26 mouse cellular contexts compared by ENCODE assay signal in the genomic region with DNA sequence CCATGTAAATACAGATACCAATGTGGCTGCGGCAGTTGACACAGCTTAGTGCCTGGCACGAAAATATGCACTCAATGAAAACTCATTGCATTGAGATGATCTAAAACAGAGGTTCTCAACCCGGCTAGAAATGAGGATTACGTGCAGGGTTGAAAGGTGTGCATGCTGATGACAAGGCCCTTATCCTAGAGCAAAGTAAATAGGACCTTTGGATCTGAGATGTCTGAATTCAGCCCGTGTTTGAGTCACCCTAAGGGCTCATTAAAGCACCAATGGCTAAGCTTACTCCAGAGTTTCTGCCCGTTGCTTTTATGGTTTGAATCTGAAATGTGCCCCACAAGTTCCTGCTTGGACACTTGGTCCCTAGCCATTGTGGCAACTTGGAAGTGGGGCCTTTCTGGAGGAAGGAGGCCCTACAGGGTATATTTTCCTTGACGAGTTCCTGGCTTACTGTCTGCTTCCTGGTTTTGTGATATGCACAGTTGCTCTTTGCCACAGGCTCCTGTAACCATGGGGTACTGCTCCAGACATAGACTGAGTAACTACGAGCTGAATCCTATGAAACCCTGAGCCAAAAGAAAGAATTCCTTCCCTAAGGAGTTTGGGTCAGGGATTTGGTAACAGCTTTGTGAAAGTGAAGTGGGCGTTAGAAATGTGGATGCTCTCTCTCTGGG.
DNase-seq lines count a peak whose midpoint lies in the region; ATAC-seq and TF ChIP-seq lines count a peak whose summit lies in the region.
"Had no signal": no experiment of that assay in that cellular context is flagged by ENCODE, and none has a peak within 500 bp of the region (broad histone marks: within the 10 kb centered on the region; RNA-seq: fewer than 3 reads in every experiment).

No protein-coding gene starts in this region.

- H3K9ac ChIP-seq in liver, postnatal 0 days (replicated peaks), result no peak overlapping the region
- H3K9ac ChIP-seq in liver, embryonic 12.5 days, result no peak overlapping the region
- H3K9ac ChIP-seq in intestine, postnatal 0 days (ENCODE audit: low read depth, low read length), result no peak overlapping the region
- H3K9ac ChIP-seq: embryonic facial prominence, embryonic 12.5 days; embryonic facial prominence, embryonic 15.5 days; forebrain, postnatal 0 days; heart, embryonic 12.5 days; heart, embryonic 15.5 days; hindbrain, embryonic 14.5 days had no signal

- no peak overlapping the region for H3K4me2 ChIP-seq in liver, postnatal 0 days (ENCODE audit: low read depth, low read length)
- no peak overlapping the region for H3K4me2 ChIP-seq in liver, embryonic 12.5 days
- H3K4me2 ChIP-seq in intestine, postnatal 0 days (replicated peaks; ENCODE audit: low read depth), result no peak overlapping the region
- H3K4me2 ChIP-seq: embryonic facial prominence, embryonic 12.5 days; embryonic facial prominence, embryonic 15.5 days; heart, embryonic 12.5 days; heart, embryonic 15.5 days; hindbrain, embryonic 14.5 days had no signal

- peak; percentile 48; the same call in 1 of the 2 replicates for ATAC-seq in liver, postnatal 0 days
- ATAC-seq in liver, embryonic 12.5 days, result no peak
- peak; percentile 86 for ATAC-seq in intestine, postnatal 0 days
- ATAC-seq in cerebellum, adult (ENCODE audit: insufficient number of reproducible peaks, low FRiP score, low TSS enrichment), result no peak
- ATAC-seq: forebrain, embryonic 14.5 days; forebrain, postnatal 0 days; hindbrain, postnatal 0 days; Patski had no signal

- no peak for TF ChIP-seq EP300 in liver, postnatal 0 days (IDR thresholded peaks at IDR 0.05; ENCODE audit: low read depth)

- no peaks in the 10 kb centered on the region for H3K27me3 ChIP-seq in liver, postnatal 0 days (ENCODE audit: insufficient read depth, low read length)
- H3K27me3 ChIP-seq in liver, embryonic 12.5 days (replicated peaks), result no peaks in the 10 kb centered on the region
- H3K27me3 ChIP-seq in intestine, postnatal 0 days (replicated peaks; ENCODE audit: control insufficient read depth, insufficient read depth, low read length), result no peaks in the 10 kb centered on the region
- H3K27me3 ChIP-seq: embryonic facial prominence, embryonic 12.5 days; embryonic facial prominence, embryonic 15.5 days; heart, embryonic 12.5 days; heart, embryonic 15.5 days; Patski had no signal

- H3K27ac ChIP-seq in liver, postnatal 0 days (ENCODE audit: low read depth), result no peak overlapping the region
- no peak overlapping the region for H3K27ac ChIP-seq in liver, embryonic 12.5 days
- H3K27ac ChIP-seq in intestine, postnatal 0 days (ENCODE audit: low read depth, low read length), result 0 out of 2 replicates have a peak overlapping the region, but pooled peaks have one; percentile 15
- H3K27ac ChIP-seq: embryonic facial prominence, embryonic 12.5 days; embryonic facial prominence, embryonic 15.5 days; gastrocnemius, adult 2 months; heart, embryonic 15.5 days; hindbrain, embryonic 14.5 days; hindbrain, postnatal 0 days had no signal

- no peak for TF ChIP-seq CTCF in liver, postnatal 0 days (IDR thresholded peaks at IDR 0.05; ENCODE audit: low read depth)
- no peak for TF ChIP-seq CTCF in intestine, postnatal 0 days (IDR thresholded peaks at IDR 0.05; ENCODE audit: low read depth)

- 65% methylated on average over 9 of the region's 9 CpGs for WGBS in liver, postnatal 0 days (ENCODE audit: insufficient replicate concordance)
- WGBS in liver, embryonic 12.5 days (ENCODE audit: insufficient replicate concordance), result 66% methylated on average over 9 of the region's 9 CpGs
- 52% methylated on average over 9 of the region's 9 CpGs for WGBS in intestine, postnatal 0 days

- H3K4me3 ChIP-seq in liver, postnatal 0 days (ENCODE audit: low read depth, low read length), result no peak overlapping the region
- H3K4me3 ChIP-seq in liver, embryonic 12.5 days, result no peak overlapping the region
- H3K4me3 ChIP-seq in intestine, postnatal 0 days (ENCODE audit: low read depth, low read length), result no peak overlapping the region
- H3K4me3 ChIP-seq: embryonic facial prominence, embryonic 12.5 days; embryonic facial prominence, embryonic 15.5 days; gastrocnemius, adult 2 months; heart, embryonic 12.5 days; heart, embryonic 15.5 days had no signal

- H3K9me3 ChIP-seq in liver, postnatal 0 days (ENCODE audit: low read length), result no peaks in the 10 kb centered on the region
- H3K9me3 ChIP-seq in liver, embryonic 12.5 days (replicated peaks), result no peaks in the 10 kb centered on the region
- no peaks in the 10 kb centered on the region for H3K9me3 ChIP-seq in intestine, postnatal 0 days (ENCODE audit: control insufficient read depth)
- H3K9me3 ChIP-seq: embryonic facial prominence, embryonic 12.5 days; embryonic facial prominence, embryonic 15.5 days; heart, embryonic 12.5 days; heart, embryonic 15.5 days had no signal

- DNase-seq in liver, postnatal 0 days, result no peak
- DNase-seq in yolk sac, embryonic 10.5 days (ENCODE audit: low spot score), result peak; percentile 33
- DNase-seq in layer of hippocampus, postnatal 25 days (ENCODE audit: extremely low spot score in 1 of 2, low spot score in 1 of 2), result no peak
- DNase-seq: adrenal gland, postnatal 10 days; adrenal gland, postnatal 36 days; cerebellum, adult 11 months; cerebellum, adult 2 months; cerebellum, adult 9-11 months; cerebellum, postnatal 25 days; forebrain, postnatal 0 days; gastrocnemius, adult 2 months; gastrocnemius, postnatal 14 days; heart, adult 18-20 months; heart, postnatal 10 days; heart, postnatal 36 days had no signal

- 0 out of 2 replicates have a peak, but pooled peaks cover 5% of the 10 kb centered on the region for H3K4me1 ChIP-seq in liver, postnatal 0 days (ENCODE audit: insufficient read depth)
- no peaks in the 10 kb centered on the region for H3K4me1 ChIP-seq in liver, embryonic 12.5 days
- no peaks in the 10 kb centered on the region for H3K4me1 ChIP-seq in intestine, postnatal 0 days (replicated peaks; ENCODE audit: control insufficient read depth, insufficient read depth, low read length)

- H3K36me3 ChIP-seq in liver, postnatal 0 days (replicated peaks; ENCODE audit: insufficient read depth, low read length), result no peaks in the 10 kb centered on the region
- H3K36me3 ChIP-seq in liver, embryonic 12.5 days, result no peaks in the 10 kb centered on the region
- no peaks in the 10 kb centered on the region for H3K36me3 ChIP-seq in intestine, postnatal 0 days (ENCODE audit: control insufficient read depth, insufficient read depth)
- H3K36me3 ChIP-seq: embryonic facial prominence, embryonic 12.5 days; embryonic facial prominence, embryonic 15.5 days; heart, embryonic 12.5 days; heart, embryonic 15.5 days had no signal

Comparison
In these comparisons a context has a peak if more than half of its experiments do, and no peak if none do; other contexts are left out.
1. ATAC-seq: peak in liver, postnatal 0 days (single experiment) and intestine, postnatal 0 days (single experiment); none in liver, embryonic 12.5 days (single experiment) and cerebellum, adult (single experiment).